Mouse (Mus musculus): Measurements from ENCODE around the gene Itpr1. TPM values are rescaled to one million over a fixed set of nuclear protein-coding genes. Genes with fewer than 3 reads are reported as not detected.

Itpr1 gene
- total RNA-seq, 2 experiments from 2014 or later: 57.3 to 63.4 TPM

DNA sequence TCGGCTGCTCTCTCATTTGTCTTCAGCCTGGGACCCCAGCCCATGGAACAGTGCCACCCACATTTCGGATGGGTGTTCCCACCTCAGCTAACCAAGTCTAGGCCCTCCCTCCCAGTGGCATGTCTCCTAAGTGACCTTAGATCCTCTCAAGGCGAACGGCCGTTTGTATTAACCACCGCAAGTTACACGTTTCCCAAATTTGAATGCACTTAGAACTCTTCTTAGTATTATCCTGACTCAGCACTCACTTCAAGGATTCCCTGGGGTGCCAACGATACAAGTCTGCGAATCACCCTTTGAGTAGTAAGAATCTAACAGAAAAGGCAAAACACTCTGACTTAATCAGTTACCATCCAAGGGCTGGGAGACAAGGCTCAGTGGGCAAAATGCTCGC is 311.7 kb downstream of the Itpr1 start:
- DNase-seq: no peak
- intact Hi-C loops (cut with DNase I): no loop called here

GRCm38 (mm10) chr6:108527560-108527959 is 314.7 kb downstream of the Itpr1 start:
- intact Hi-C loops (cut with DNase I): no loop called here
- no peak for DNase-seq

- intact Hi-C loops (cut with DNase I): no loop called here
- peak in 1 of 2 experiments; percentile 19 for DNase-seq
Observed at GRCm38 (mm10) chr6:108527993-108528392, 315.1 kb downstream of the Itpr1 start.

DNA sequence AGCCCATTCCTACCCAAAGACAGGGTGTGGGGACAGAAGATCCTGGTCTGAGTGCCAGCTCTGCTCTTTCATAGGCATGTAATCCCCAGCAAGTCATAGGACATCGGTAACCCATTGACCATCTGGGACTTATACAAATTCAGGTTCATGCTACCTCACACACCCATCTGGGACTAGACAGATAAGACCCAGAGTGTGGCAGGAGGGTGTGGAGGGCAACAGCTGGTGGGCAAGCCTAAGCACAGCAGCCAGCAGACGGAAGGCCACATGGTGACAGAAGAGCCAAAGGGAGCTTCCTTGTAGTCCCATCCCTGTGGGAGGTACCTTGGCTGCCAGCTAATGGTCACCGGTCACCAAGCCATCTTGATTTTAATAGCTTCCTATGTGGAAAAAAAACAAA is 316.3 kb downstream of the Itpr1 start:
- DNase-seq: no peak
- intact Hi-C loops (cut with DNase I): no loop called here

DNA sequence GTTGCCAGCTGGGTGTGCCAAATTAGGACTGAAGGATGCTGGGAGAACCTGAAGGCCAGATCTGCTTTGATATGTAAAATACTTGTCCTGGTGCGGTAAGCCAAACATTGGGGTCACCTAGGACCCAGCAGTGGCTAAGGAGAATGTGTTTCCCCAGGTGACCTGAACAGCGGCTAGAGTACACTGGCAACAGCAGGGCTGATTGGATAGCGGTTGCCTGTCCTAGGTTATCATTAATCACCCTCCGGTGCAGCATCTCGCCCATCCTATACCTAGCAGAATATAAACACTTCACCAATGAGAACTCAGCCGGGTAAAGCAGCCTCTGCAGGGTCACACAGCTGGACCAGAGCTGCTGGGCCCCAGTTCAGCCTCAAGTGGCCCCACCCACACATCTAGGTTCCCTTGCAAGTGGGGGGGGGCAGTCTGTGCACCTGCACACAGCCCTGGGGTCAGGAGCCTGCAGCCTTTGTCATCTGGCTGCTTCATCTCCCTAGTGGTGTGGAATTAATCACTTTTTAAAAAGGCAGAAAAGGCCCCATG is 318.0 kb downstream of the Itpr1 start:
- DNase-seq: no peak
- intact Hi-C loops (cut with DNase I): loop anchor here (5.0 to 10.0 kb wide), 3 partner anchors 74 to 131 kb away; partner anchors contain the start of gene Bhlhe40

DNA sequence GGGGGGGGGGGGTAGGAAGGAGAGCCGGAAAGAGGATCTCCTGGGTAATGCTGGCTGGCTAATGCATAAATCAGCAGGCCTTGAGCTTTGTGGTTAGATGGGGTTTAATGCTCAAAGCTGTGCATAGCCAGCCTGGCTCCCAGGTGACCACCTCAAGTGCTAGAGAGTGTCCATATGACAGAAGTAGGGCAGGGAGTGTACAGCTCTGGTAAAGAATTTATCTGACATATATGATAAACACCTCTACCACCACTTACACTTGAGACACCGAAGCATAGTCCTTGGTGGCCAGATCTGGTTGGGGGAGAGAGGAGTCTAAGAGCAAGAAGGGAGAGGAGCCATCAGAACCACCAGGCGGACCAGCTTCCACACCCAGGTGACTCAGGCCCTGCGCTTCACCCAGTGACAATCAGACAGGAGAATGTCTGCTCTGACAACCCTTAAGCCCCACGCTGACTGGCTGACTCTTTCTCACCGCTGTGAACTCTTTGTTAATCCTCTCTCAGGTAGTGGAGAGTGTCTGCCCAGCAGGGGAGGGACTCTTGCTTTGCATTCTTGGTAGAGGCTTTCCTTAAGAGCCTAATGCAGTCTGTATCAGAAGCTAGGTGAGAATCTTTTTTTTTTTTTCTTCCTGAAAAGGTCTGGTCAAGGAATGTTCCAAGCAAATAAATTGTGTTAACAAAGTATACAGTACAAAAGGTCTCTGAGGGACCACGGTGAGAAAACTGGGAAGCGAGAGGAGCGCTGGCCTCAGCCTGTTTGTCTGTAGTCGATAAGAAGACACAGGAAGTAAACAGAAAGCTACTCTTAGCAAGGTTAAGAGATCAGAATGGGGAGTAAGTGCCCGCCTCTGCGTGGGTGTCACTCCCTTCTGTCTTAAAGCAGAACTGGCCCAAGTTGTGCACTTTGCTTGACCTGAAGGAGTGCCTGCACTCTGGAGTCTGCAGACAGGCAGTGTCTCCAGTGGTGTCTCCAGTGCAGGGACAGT is 318.7 kb downstream of the Itpr1 start:
- DNase-seq: peak; percentile 22 to 27
- intact Hi-C loops (cut with DNase I): loop anchor here (5.0 to 10.0 kb wide), 3 partner anchors 74 to 131 kb away; partner anchors contain the start of gene Bhlhe40

DNA sequence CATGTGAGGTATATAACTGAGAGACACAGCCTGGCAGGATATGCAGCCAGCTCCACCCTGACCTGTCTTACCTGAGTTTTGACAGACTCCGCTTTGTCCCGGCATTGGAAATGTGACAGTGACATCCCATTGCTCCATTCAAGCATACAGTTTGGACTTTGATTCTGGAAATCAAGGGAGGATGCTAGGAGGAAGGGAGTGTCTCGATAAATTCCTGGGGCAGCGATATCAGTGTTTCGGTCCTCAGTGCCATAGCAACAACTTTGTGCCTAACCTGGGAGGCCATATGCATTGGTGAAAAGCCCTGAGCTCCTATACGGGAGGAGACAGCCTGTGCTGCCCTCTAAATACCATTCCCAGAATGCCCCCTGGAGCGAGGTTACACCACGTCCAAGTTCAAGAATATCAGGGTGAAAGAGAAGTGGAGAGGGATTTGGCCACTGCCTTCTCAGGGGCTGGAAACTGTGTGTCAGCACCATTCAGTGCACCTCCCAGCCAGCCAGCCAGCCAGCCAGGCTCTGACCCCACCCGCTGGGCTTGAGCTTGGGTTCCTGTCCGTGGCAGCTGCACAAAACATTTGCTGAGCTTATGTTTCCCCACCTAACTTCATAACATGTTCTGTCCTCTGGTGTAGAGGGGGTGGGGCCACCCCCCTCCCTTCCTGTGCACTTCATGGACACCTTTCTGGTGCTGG is 319.7 kb downstream of the Itpr1 start:
- peak; percentile 61 to 68 for DNase-seq

GRCm38 (mm10) chr6:108534139-108534538 is 321.2 kb downstream of the Itpr1 start:
- intact Hi-C loops (cut with DNase I): loop anchor here (5.0 to 10.0 kb wide), 3 partner anchors 77 to 128 kb away; partner anchors contain the start of gene Bhlhe40
- DNase-seq: no peak

More for the DNA sequence above, 319.7 kb downstream of the Itpr1 start:
- intact Hi-C loops (cut with DNase I): loop anchor here (5.0 to 10.0 kb wide), 3 partner anchors 75 to 130 kb away; partner anchors contain the start of gene Bhlhe40

DNA sequence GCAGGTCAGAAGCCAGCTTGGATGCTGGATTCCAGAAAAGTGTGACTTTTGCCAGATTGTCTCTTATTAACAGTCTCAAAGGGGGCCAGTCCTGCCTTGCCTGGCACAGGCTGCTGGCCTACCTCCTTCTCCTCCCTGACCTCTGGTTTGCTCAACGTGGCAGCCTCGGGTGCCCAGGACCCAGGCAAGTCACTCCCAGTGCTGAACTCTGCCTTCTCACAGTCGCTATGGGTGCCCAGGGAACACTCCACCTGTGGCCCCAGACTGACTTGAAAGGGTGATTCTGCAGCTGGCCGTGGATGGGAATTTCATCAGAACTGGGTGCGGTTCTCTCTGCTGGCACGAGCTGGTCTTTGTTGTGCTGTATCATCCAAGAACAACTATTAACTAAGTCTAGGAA is 321.7 kb downstream of the Itpr1 start:
- intact Hi-C loops (cut with DNase I): loop anchor here (5.0 to 10.0 kb wide), 3 partner anchors 77 to 128 kb away; partner anchors contain the start of gene Bhlhe40
- no peak for DNase-seq

DNA sequence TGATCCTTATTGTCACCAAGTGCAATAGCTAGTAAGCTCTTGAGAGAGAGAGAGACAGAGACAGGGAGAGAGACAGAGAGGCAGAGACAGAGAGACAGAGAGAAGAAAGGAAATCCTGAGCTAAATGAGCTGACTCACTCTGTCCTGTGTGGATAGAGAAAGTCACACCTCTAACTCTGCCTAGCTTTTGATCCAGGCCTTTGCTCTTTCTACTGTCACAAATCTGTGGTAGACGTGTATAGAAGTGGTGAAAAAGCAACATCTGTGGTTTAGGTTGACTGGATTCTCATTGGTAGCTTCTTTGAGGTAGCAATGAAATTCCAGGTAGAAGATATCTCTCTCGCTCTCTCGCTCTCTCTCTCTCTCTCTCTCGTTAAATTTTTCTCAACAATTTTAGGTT is 322.4 kb downstream of the Itpr1 start:
- intact Hi-C loops (cut with DNase I): loop anchor here (10.0 kb wide), 1 partner anchor 111 kb away; no protein-coding TSS in a partner anchor
- no peak for DNase-seq

- DNase-seq: peak; percentile 18 to 23
- intact Hi-C loops (cut with DNase I): loop anchor here (10.0 kb wide), 1 partner anchor 112 kb away; no protein-coding TSS in a partner anchor
Observed at GRCm38 (mm10) chr6:108536546-108537317, 323.8 kb downstream of the Itpr1 start.

- no peak for DNase-seq
- intact Hi-C loops (cut with DNase I): loop anchor here (10.0 kb wide), 1 partner anchor 114 kb away; no protein-coding TSS in a partner anchor
Observed at GRCm38 (mm10) chr6:108538406-108538805, 325.5 kb downstream of the Itpr1 start.

DNA sequence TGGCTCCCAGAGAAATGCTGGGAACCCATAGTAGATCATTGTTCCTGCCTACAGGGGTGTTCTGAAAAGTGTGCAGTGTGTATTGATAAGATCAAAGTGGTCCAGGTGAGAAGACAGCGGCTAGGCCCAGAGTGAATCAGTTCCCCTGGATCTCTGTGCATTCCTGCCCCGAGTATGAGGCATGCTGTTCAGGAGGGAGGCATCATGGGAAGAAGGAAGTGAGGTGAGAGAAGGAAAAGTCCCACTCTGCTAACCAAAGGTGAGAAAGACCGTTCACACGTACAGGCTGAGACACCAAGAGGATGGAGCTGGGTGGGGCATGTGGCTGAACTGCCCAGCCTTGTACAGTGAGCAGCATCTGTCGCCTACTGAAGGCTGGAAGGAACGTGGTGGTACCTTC is 327.5 kb downstream of the Itpr1 start:
- intact Hi-C loops (cut with DNase I): no loop called here

GRCm38 (mm10) chr6:108544917-108545316 is 332.0 kb downstream of the Itpr1 start:
- intact Hi-C loops (cut with DNase I): no loop called here
- DNase-seq: no peak

More for the DNA sequence above, 327.5 kb downstream of the Itpr1 start:
- DNase-seq: no peak

GRCm38 (mm10) chr6:108545464-108545863 is 332.6 kb downstream of the Itpr1 start:
- DNase-seq: no peak
- intact Hi-C loops (cut with DNase I): no loop called here

DNA sequence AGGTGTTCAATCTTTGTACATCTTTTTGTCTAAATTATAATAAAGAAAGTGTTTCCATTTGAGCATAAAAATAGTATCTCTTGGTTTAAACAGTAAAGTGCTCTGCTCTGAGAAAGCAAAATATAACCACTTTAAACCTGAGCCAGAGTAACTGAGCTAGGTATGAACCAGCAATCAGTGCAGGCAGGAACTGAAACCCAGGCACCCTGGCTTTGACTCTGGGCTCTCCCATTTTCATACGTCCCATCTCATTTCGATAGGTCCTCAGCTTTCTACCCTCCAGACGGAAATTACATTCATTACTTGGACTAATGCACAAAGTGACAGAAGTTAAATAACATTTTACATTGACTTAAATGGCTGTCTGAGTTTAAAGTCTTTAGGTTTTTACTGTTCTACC is 335.5 kb downstream of the Itpr1 start:
- no peak for DNase-seq
- intact Hi-C loops (cut with DNase I): no loop called here

- intact Hi-C loops (cut with DNase I): no loop called here
- no peak for DNase-seq
Observed at GRCm38 (mm10) chr6:108549495-108549935, 336.6 kb downstream of the Itpr1 start.

GRCm38 (mm10) chr6:108551725-108552620 is 339.1 kb downstream of the Itpr1 start:
- intact Hi-C loops (cut with DNase I): no loop called here
- no peak for DNase-seq

DNA sequence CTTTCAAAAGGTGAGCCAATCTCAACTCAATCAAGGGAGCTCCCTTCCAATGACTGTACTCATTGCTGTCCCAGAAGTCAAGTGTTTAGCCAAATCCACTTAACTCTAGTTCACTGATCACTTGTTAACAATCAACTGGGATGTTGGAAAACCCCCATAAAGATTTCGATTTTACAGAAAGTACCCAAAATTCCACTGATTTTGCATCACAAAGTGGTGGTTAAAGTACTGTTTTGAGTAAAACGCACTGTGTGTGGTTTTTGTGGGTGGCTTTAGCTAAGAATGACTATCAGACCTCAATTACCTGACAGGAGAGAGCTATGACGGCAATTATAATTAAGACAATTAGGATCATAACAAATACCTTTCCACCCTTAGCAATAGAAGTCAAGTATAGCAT is 340.1 kb downstream of the Itpr1 start:
- no peak for DNase-seq
- intact Hi-C loops (cut with DNase I): no loop called here

All from heart, postnatal 14 days (tissue).